Mouse (Mus musculus) olfactory bulb, adult 2 months (tissue): ENCODE data around the gene Nr1i3.

ENCODE experiments used
- CTCF ChIP-seq: fragments of 200-500 bp; IDR thresholded peaks from 2 replicates; pipeline ENCODE4 v1.5.1; 2012; ENCODE audit warnings: low read depth, mild to moderate bottlenecking, low read length, moderate library complexity; ENCODE audit not compliant: insufficient read depth
- POLR2A ChIP-seq: fragments of 200-500 bp; IDR thresholded peaks from 2 replicates; pipeline ENCODE4 v1.6.1; 2012; ENCODE audit warnings: mild to moderate bottlenecking, low read depth, low read length, moderate library complexity; ENCODE audit not compliant: insufficient read depth

DNA sequence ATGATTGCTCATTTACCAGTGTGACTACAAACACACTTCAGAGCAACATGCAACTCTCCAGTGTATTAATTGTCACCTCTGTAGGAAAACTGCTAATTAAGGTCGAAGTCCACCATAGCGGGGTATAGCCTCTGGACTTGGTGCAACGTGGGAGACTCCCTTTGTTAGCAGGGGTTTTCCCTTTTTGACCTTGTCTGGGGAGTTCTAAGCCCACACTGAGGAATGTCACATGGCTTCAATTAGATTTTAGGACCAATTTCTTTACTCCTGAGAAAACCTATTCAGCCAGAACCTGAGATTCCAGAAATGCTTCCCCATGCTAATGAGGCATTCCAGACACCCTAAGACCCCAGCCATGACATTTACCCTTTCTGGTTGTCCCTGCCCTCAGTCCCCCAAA, 16.4 kb downstream of the Nr1i3 start:
- no peak for TF ChIP-seq CTCF
- no peak for TF ChIP-seq POLR2A
